Mouse (Mus musculus) MEL (cell line): ENCODE measurements at regions not wholly inside any gene's neighbourhood (a gene's known extent, or its start where the extent isn't known, plus 50 kb on each side); places are given as distances from the start of the nearest gene placed in this dataset.

ENCODE experiments used
- DNase-seq: peaks from one replicate; pipeline ENCODE4 v3.0.0; 2011; ENCODE audit warnings: low read depth, low spot score
- H3K27ac ChIP-seq: 2 replicates; pipeline ENCODE4 v1.5.1; 2012; ENCODE audit warnings: low read depth, mild to moderate bottlenecking, control low read depth, low read length, moderate library complexity; ENCODE audit not compliant: control insufficient read depth
- H3K27me3 ChIP-seq, 2 experiments: fragments of 150-350 bp in 1 of 2; sonication (generic) in 1 of 2; 2 replicates each; pipeline ENCODE4 v1.6.1; 2012; ENCODE audit warnings: low read length in 2 of 2, mild to moderate bottlenecking in 2 of 2, improper control_type of control experiment in 1 of 2, moderate library complexity in 1 of 2; ENCODE audit not compliant: insufficient read depth in 2 of 2, control insufficient read depth in 1 of 2
- H3K36me3 ChIP-seq, 2 experiments: 2 replicates each; pipeline ENCODE4 v1.6.1; 2012 to 2014; ENCODE audit warnings: low read length in 2 of 2, improper control_type of control experiment in 1 of 2, inconsistent platforms in 1 of 2, mild to moderate bottlenecking in 1 of 2; ENCODE audit not compliant: insufficient read depth in 2 of 2, control insufficient read depth in 1 of 2
- H3K4me1 ChIP-seq, 2 experiments: fragments of 150-350 bp in 1 of 2; sonication (generic) in 1 of 2; 2 replicates each; pipeline ENCODE4 v1.6.1; 2012; ENCODE audit warnings: low read length in 2 of 2, improper control_type of control experiment in 1 of 2, mild to moderate bottlenecking in 1 of 2; ENCODE audit not compliant: insufficient read depth in 2 of 2, control insufficient read depth in 1 of 2
- H3K4me3 ChIP-seq, 2 experiments: fragments of 150-350 bp in 1 of 2; sonication (generic) in 1 of 2; 2 replicates each; pipeline ENCODE4 v1.5.1; 2012; ENCODE audit warnings: low read depth in 2 of 2, low read length in 2 of 2, mild to moderate bottlenecking in 2 of 2, moderate library complexity in 2 of 2, control low read depth in 1 of 2, improper control_type of control experiment in 1 of 2; ENCODE audit not compliant: control insufficient read depth in 1 of 2, insufficient read depth in 1 of 2
- H3K79me2 ChIP-seq: 2 replicates; pipeline ENCODE4 v1.6.1; 2012; ENCODE audit warnings: mild to moderate bottlenecking, low read length, moderate library complexity; ENCODE audit not compliant: control insufficient read depth, poor library complexity, insufficient read depth
- H3K9ac ChIP-seq: 2 replicates; pipeline ENCODE4 v1.6.1; 2012; ENCODE audit warnings: low read depth, mild to moderate bottlenecking, control low read depth, low read length, moderate library complexity; ENCODE audit not compliant: control insufficient read depth, poor library complexity, severe bottlenecking
- H3K9me3 ChIP-seq: fragments of 150-350 bp; sonication (generic); replicated peaks from 2 replicates; pipeline ENCODE4 v1.6.1; 2012; ENCODE audit warnings: mild to moderate bottlenecking, low read length, improper control_type of control experiment, moderate library complexity; ENCODE audit not compliant: insufficient read depth
- BHLHE40 ChIP-seq: IDR thresholded peaks from 2 replicates; pipeline ENCODE4 v1.6.1; 2012; ENCODE audit warnings: low read depth, mild to moderate bottlenecking, inconsistent platforms, low read length, improper control_type of control experiment, borderline replicate concordance
- CHD1 ChIP-seq: IDR thresholded peaks from 2 replicates; pipeline ENCODE4 v1.6.1; 2012; ENCODE audit warnings: low read depth, mild to moderate bottlenecking, inconsistent platforms, low read length, improper control_type of control experiment
- CHD2 ChIP-seq: IDR thresholded peaks from 2 replicates; pipeline ENCODE4 v1.6.1; 2011; ENCODE audit warnings: low read length, improper control_type of control experiment
- CTCF ChIP-seq, 3 experiments: IDR thresholded peaks in 2 of 3; conservative IDR thresholded peaks in 1 of 3; 2 replicates each; pipeline ENCODE4 v1.5.1; 2011 to 2012; ENCODE audit warnings: low read length in 3 of 3, low read depth in 2 of 3, mild to moderate bottlenecking in 2 of 3, improper control_type of control experiment in 1 of 3, inconsistent platforms in 1 of 3, mixed read lengths in 1 of 3, moderate library complexity in 1 of 3; ENCODE audit not compliant: control insufficient read depth in 1 of 3, insufficient read depth in 1 of 3, poor library complexity in 1 of 3, severe bottlenecking in 1 of 3
- E2F4 ChIP-seq: IDR thresholded peaks from 2 replicates; pipeline ENCODE4 v1.6.1; 2011; ENCODE audit warnings: low read depth, low read length, improper control_type of control experiment, borderline replicate concordance
- ELF1 ChIP-seq: IDR thresholded peaks from 2 replicates; pipeline ENCODE4 v1.6.1; 2014; ENCODE audit warnings: low read depth, mild to moderate bottlenecking, inconsistent platforms, low read length, improper control_type of control experiment, moderate library complexity
- ETS1 ChIP-seq: IDR thresholded peaks from 2 replicates; pipeline ENCODE4 v1.6.1; 2012; ENCODE audit warnings: low read depth, mild to moderate bottlenecking, inconsistent platforms, low read length, improper control_type of control experiment, moderate library complexity
- GABPA ChIP-seq: IDR thresholded peaks from 2 replicates; pipeline ENCODE4 v1.6.1; 2012; ENCODE audit warnings: low read depth, mild to moderate bottlenecking, inconsistent platforms, low read length, improper control_type of control experiment, moderate library complexity
- HCFC1 ChIP-seq: IDR thresholded peaks from 2 replicates; pipeline ENCODE4 v1.6.1; 2012; ENCODE audit warnings: low read depth, mild to moderate bottlenecking, inconsistent platforms, low read length, improper control_type of control experiment, moderate library complexity
- MAZ ChIP-seq: IDR thresholded peaks from 2 replicates; pipeline ENCODE4 v1.6.1; 2012; ENCODE audit warnings: low read depth, mild to moderate bottlenecking, inconsistent platforms, low read length, improper control_type of control experiment
- MXI1 ChIP-seq: IDR thresholded peaks from 2 replicates; pipeline ENCODE4 v1.6.1; 2011; ENCODE audit warnings: mild to moderate bottlenecking, low read depth, low read length, improper control_type of control experiment
- MYB ChIP-seq: IDR thresholded peaks from 2 replicates; pipeline ENCODE4 v1.6.1; 2011; ENCODE audit warnings: mild to moderate bottlenecking, low read depth, low read length, improper control_type of control experiment
- MYC ChIP-seq: IDR thresholded peaks from 2 replicates; pipeline ENCODE4 v1.6.1; 2011; ENCODE audit warnings: low read depth, mild to moderate bottlenecking, low read length, improper control_type of control experiment, moderate library complexity
- NELFE ChIP-seq: IDR thresholded peaks from 2 replicates; pipeline ENCODE4 v1.6.1; 2011; ENCODE audit warnings: low read depth, low read length, improper control_type of control experiment
- POLR2AphosphoS2 ChIP-seq: IDR thresholded peaks from 2 replicates; pipeline ENCODE4 v1.6.1; 2011; ENCODE audit warnings: low read length, improper control_type of control experiment
- POLR2AphosphoS5 ChIP-seq: IDR thresholded peaks from 2 replicates; pipeline ENCODE4 v1.6.1; 2012; ENCODE audit warnings: low read depth, borderline replicate concordance, mild to moderate bottlenecking, inconsistent platforms, low read length, moderate library complexity, mixed read lengths
- RAD21 ChIP-seq: IDR thresholded peaks from 2 replicates; pipeline ENCODE4 v1.6.1; 2011; ENCODE audit warnings: mild to moderate bottlenecking, low read depth, low read length, improper control_type of control experiment
- RCOR1 ChIP-seq: IDR thresholded peaks from 2 replicates; pipeline ENCODE4 v1.6.1; 2012; ENCODE audit warnings: low read depth, mild to moderate bottlenecking, inconsistent platforms, low read length, improper control_type of control experiment
- SMC3 ChIP-seq: IDR thresholded peaks from 2 replicates; pipeline ENCODE4 v1.6.1; 2011; ENCODE audit warnings: low read depth, low read length, improper control_type of control experiment
- TBP ChIP-seq: IDR thresholded peaks from 2 replicates; pipeline ENCODE4 v1.8.0; 2011; ENCODE audit warnings: low read depth, low read length, improper control_type of control experiment
- UBTF ChIP-seq: IDR thresholded peaks from 2 replicates; pipeline ENCODE4 v1.6.1; 2012; ENCODE audit warnings: low read depth, mild to moderate bottlenecking, inconsistent platforms, low read length, improper control_type of control experiment, moderate library complexity, borderline replicate concordance; ENCODE audit not compliant: insufficient read depth
- USF1 ChIP-seq: IDR thresholded peaks from 2 replicates; pipeline ENCODE4 v1.6.1; 2014; ENCODE audit warnings: low read depth, mild to moderate bottlenecking, inconsistent platforms, low read length, improper control_type of control experiment, moderate library complexity
- ZC3H11A ChIP-seq: IDR thresholded peaks from 2 replicates; pipeline ENCODE4 v1.6.1; 2012; ENCODE audit warnings: low read depth, mild to moderate bottlenecking, inconsistent platforms, low read length, improper control_type of control experiment
- ZMIZ1 ChIP-seq: IDR thresholded peaks from 2 replicates; pipeline ENCODE4 v1.6.1; 2012; ENCODE audit warnings: low read depth, mild to moderate bottlenecking, inconsistent platforms, low read length, improper control_type of control experiment, moderate library complexity
- ZNF384 ChIP-seq: IDR thresholded peaks from 2 replicates; pipeline ENCODE4 v1.6.1; 2012; ENCODE audit warnings: low read depth, mild to moderate bottlenecking, inconsistent platforms, low read length, improper control_type of control experiment

- no peak for TF ChIP-seq NELFE
- TF ChIP-seq TBP = no peak
Measured at GRCm38 (mm10) chr13:16349353-16349752, 337.7 kb downstream of the Inhba start (continued).

GRCm38 (mm10) chr13:16350061-16350460, 338.4 kb downstream of the Inhba start:
- DNase-seq = no peak
- H3K27me3 ChIP-seq = no peaks in the 10 kb centered on the region
- no peak overlapping the region for H3K9ac ChIP-seq
- H3K9me3 ChIP-seq = no peaks in the 10 kb centered on the region
- H3K27ac ChIP-seq = no peak overlapping the region
- H3K4me3 ChIP-seq = no peak overlapping the region
- H3K4me1 ChIP-seq = no peaks in the 10 kb centered on the region
- no peaks in the 10 kb centered on the region for H3K79me2 ChIP-seq
- TF ChIP-seq MXI1 (no peak), E2F4 (no peak), CTCF (IDR thresholded peaks at IDR 0.05 in 2 of 3, conservative IDR thresholded peaks at IDR 0.05 in 1 of 3; ENCODE audit: control insufficient read depth in 1 of 3, insufficient read depth in 1 of 3, low read depth in 2 of 3, low read length in 3 of 3, poor library complexity in 1 of 3, severe bottlenecking in 1 of 3) (no peak), ETS1 (no peak), CHD2 (no peak), MYB (no peak), RAD21 (no peak), NELFE (no peak), CHD1 (no peak), BHLHE40 (no peak), POLR2AphosphoS5 (no peak), ZMIZ1 (no peak), TBP (no peak), UBTF (no peak), MYC (no peak), SMC3 (no peak), USF1 (no peak), GABPA (no peak), ZNF384 (no peak)
- H3K36me3 ChIP-seq = no peaks in the 10 kb centered on the region

GRCm38 (mm10) chr13:16355316-16355715, 343.7 kb downstream of the Inhba start:
- Histone ChIP-seq H3K27me3 (no peaks in the 10 kb centered on the region), H3K4me3 (no peak overlapping the region), H3K27ac (no peak overlapping the region), H3K79me2 (no peaks in the 10 kb centered on the region), H3K36me3 (no peaks in the 10 kb centered on the region), H3K4me1 (no peaks in the 10 kb centered on the region), H3K9me3 (no peaks in the 10 kb centered on the region), H3K9ac (no peak overlapping the region)
- DNase-seq = no peak
- TF ChIP-seq RAD21 = no peak
- no peak for TF ChIP-seq RCOR1
- no peak for TF ChIP-seq HCFC1
- TF ChIP-seq ELF1 = no peak
- TF ChIP-seq POLR2AphosphoS2 = no peak
- TF ChIP-seq ZC3H11A = no peak
- no peak for TF ChIP-seq ZNF384
- no peak for TF ChIP-seq MAZ
